Mouse (Mus musculus) MEL (cell line): ENCODE measurements at regions not wholly inside any gene's neighbourhood (a gene's known extent, or its start where the extent isn't known, plus 50 kb on each side); places are given as distances from the start of the nearest gene placed in this dataset.

Experiments used
- DNase-seq: peaks from one replicate; pipeline ENCODE4 v3.0.0; 2011; ENCODE audit warnings: low read depth, low spot score
- H3K27ac ChIP-seq: 2 replicates; pipeline ENCODE4 v1.5.1; 2012; ENCODE audit warnings: low read depth, mild to moderate bottlenecking, control low read depth, low read length, moderate library complexity; ENCODE audit not compliant: control insufficient read depth
- H3K27me3 ChIP-seq, 2 experiments: fragments of 150-350 bp in 1 of 2; sonication (generic) in 1 of 2; 2 replicates each; pipeline ENCODE4 v1.6.1; 2012; ENCODE audit warnings: low read length in 2 of 2, mild to moderate bottlenecking in 2 of 2, improper control_type of control experiment in 1 of 2, moderate library complexity in 1 of 2; ENCODE audit not compliant: insufficient read depth in 2 of 2, control insufficient read depth in 1 of 2
- H3K36me3 ChIP-seq, 2 experiments: 2 replicates each; pipeline ENCODE4 v1.6.1; 2012 to 2014; ENCODE audit warnings: low read length in 2 of 2, improper control_type of control experiment in 1 of 2, inconsistent platforms in 1 of 2, mild to moderate bottlenecking in 1 of 2; ENCODE audit not compliant: insufficient read depth in 2 of 2, control insufficient read depth in 1 of 2
- H3K4me1 ChIP-seq, 2 experiments: fragments of 150-350 bp in 1 of 2; sonication (generic) in 1 of 2; 2 replicates each; pipeline ENCODE4 v1.6.1; 2012; ENCODE audit warnings: low read length in 2 of 2, improper control_type of control experiment in 1 of 2, mild to moderate bottlenecking in 1 of 2; ENCODE audit not compliant: insufficient read depth in 2 of 2, control insufficient read depth in 1 of 2
- H3K4me3 ChIP-seq, 2 experiments: fragments of 150-350 bp in 1 of 2; sonication (generic) in 1 of 2; 2 replicates each; pipeline ENCODE4 v1.5.1; 2012; ENCODE audit warnings: low read depth in 2 of 2, low read length in 2 of 2, mild to moderate bottlenecking in 2 of 2, moderate library complexity in 2 of 2, control low read depth in 1 of 2, improper control_type of control experiment in 1 of 2; ENCODE audit not compliant: control insufficient read depth in 1 of 2, insufficient read depth in 1 of 2
- H3K79me2 ChIP-seq: 2 replicates; pipeline ENCODE4 v1.6.1; 2012; ENCODE audit warnings: mild to moderate bottlenecking, low read length, moderate library complexity; ENCODE audit not compliant: control insufficient read depth, poor library complexity, insufficient read depth
- H3K9ac ChIP-seq: 2 replicates; pipeline ENCODE4 v1.6.1; 2012; ENCODE audit warnings: low read depth, mild to moderate bottlenecking, control low read depth, low read length, moderate library complexity; ENCODE audit not compliant: control insufficient read depth, poor library complexity, severe bottlenecking
- H3K9me3 ChIP-seq: fragments of 150-350 bp; sonication (generic); replicated peaks from 2 replicates; pipeline ENCODE4 v1.6.1; 2012; ENCODE audit warnings: mild to moderate bottlenecking, low read length, improper control_type of control experiment, moderate library complexity; ENCODE audit not compliant: insufficient read depth
- BHLHE40 ChIP-seq: IDR thresholded peaks from 2 replicates; pipeline ENCODE4 v1.6.1; 2012; ENCODE audit warnings: low read depth, mild to moderate bottlenecking, inconsistent platforms, low read length, improper control_type of control experiment, borderline replicate concordance
- CHD2 ChIP-seq: IDR thresholded peaks from 2 replicates; pipeline ENCODE4 v1.6.1; 2011; ENCODE audit warnings: low read length, improper control_type of control experiment
- CTCF ChIP-seq, 3 experiments: IDR thresholded peaks in 2 of 3; conservative IDR thresholded peaks in 1 of 3; 2 replicates each; pipeline ENCODE4 v1.5.1; 2011 to 2012; ENCODE audit warnings: low read length in 3 of 3, low read depth in 2 of 3, mild to moderate bottlenecking in 2 of 3, improper control_type of control experiment in 1 of 3, inconsistent platforms in 1 of 3, mixed read lengths in 1 of 3, moderate library complexity in 1 of 3; ENCODE audit not compliant: control insufficient read depth in 1 of 3, insufficient read depth in 1 of 3, poor library complexity in 1 of 3, severe bottlenecking in 1 of 3
- EP300 ChIP-seq, 2 experiments: IDR thresholded peaks; 2 replicates each; pipeline ENCODE4 v1.6.1; 2011; ENCODE audit warnings: improper control_type of control experiment in 2 of 2, low read length in 2 of 2, low read depth in 1 of 2, mild to moderate bottlenecking in 1 of 2
- ETS1 ChIP-seq: IDR thresholded peaks from 2 replicates; pipeline ENCODE4 v1.6.1; 2012; ENCODE audit warnings: low read depth, mild to moderate bottlenecking, inconsistent platforms, low read length, improper control_type of control experiment, moderate library complexity
- GABPA ChIP-seq: IDR thresholded peaks from 2 replicates; pipeline ENCODE4 v1.6.1; 2012; ENCODE audit warnings: low read depth, mild to moderate bottlenecking, inconsistent platforms, low read length, improper control_type of control experiment, moderate library complexity
- GATA1 ChIP-seq: IDR thresholded peaks from 2 replicates; pipeline ENCODE4 v1.6.1; 2011; ENCODE audit warnings: low read depth, low read length, improper control_type of control experiment
- KAT2A ChIP-seq: conservative IDR thresholded peaks from 2 replicates; pipeline ENCODE4 v1.6.1; 2012; ENCODE audit warnings: low read depth, low read length, improper control_type of control experiment, inconsistent platforms
- MAFK ChIP-seq: IDR thresholded peaks from 2 replicates; pipeline ENCODE4 v1.6.1; 2011; ENCODE audit warnings: low read depth, mild to moderate bottlenecking, low read length, improper control_type of control experiment, borderline replicate concordance
- MAX ChIP-seq: IDR thresholded peaks from 2 replicates; pipeline ENCODE4 v1.6.1; 2011; ENCODE audit warnings: low read length, improper control_type of control experiment
- MEF2A ChIP-seq: IDR thresholded peaks from 2 replicates; pipeline ENCODE4 v1.6.1; 2014; ENCODE audit warnings: low read depth, mild to moderate bottlenecking, inconsistent platforms, low read length, improper control_type of control experiment; ENCODE audit not compliant: poor library complexity, insufficient replicate concordance, severe bottlenecking; ENCODE audit errors: extremely low read depth
- MXI1 ChIP-seq: IDR thresholded peaks from 2 replicates; pipeline ENCODE4 v1.6.1; 2011; ENCODE audit warnings: mild to moderate bottlenecking, low read depth, low read length, improper control_type of control experiment
- MYC ChIP-seq: IDR thresholded peaks from 2 replicates; pipeline ENCODE4 v1.6.1; 2011; ENCODE audit warnings: low read depth, mild to moderate bottlenecking, low read length, improper control_type of control experiment, moderate library complexity
- POLR2A ChIP-seq, 2 experiments: IDR thresholded peaks; 2 replicates each; pipeline ENCODE4 v1.6.1; 2011 to 2012; ENCODE audit warnings: low read length in 2 of 2, mild to moderate bottlenecking in 2 of 2, control low read depth in 1 of 2, improper control_type of control experiment in 1 of 2, low read depth in 1 of 2, moderate library complexity in 1 of 2; ENCODE audit not compliant: control insufficient read depth in 1 of 2, insufficient read depth in 1 of 2, poor library complexity in 1 of 2
- POLR2AphosphoS5 ChIP-seq: IDR thresholded peaks from 2 replicates; pipeline ENCODE4 v1.6.1; 2012; ENCODE audit warnings: low read depth, borderline replicate concordance, mild to moderate bottlenecking, inconsistent platforms, low read length, moderate library complexity, mixed read lengths
- SMC3 ChIP-seq: IDR thresholded peaks from 2 replicates; pipeline ENCODE4 v1.6.1; 2011; ENCODE audit warnings: low read depth, low read length, improper control_type of control experiment
- TAL1 ChIP-seq: IDR thresholded peaks from 2 replicates; pipeline ENCODE4 v1.6.1; 2012; ENCODE audit warnings: mild to moderate bottlenecking, inconsistent platforms, low read length, moderate library complexity, mixed read lengths
- ZC3H11A ChIP-seq: IDR thresholded peaks from 2 replicates; pipeline ENCODE4 v1.6.1; 2012; ENCODE audit warnings: low read depth, mild to moderate bottlenecking, inconsistent platforms, low read length, improper control_type of control experiment
- ZMIZ1 ChIP-seq: IDR thresholded peaks from 2 replicates; pipeline ENCODE4 v1.6.1; 2012; ENCODE audit warnings: low read depth, mild to moderate bottlenecking, inconsistent platforms, low read length, improper control_type of control experiment, moderate library complexity
- ZNF384 ChIP-seq: IDR thresholded peaks from 2 replicates; pipeline ENCODE4 v1.6.1; 2012; ENCODE audit warnings: low read depth, mild to moderate bottlenecking, inconsistent platforms, low read length, improper control_type of control experiment

DNA sequence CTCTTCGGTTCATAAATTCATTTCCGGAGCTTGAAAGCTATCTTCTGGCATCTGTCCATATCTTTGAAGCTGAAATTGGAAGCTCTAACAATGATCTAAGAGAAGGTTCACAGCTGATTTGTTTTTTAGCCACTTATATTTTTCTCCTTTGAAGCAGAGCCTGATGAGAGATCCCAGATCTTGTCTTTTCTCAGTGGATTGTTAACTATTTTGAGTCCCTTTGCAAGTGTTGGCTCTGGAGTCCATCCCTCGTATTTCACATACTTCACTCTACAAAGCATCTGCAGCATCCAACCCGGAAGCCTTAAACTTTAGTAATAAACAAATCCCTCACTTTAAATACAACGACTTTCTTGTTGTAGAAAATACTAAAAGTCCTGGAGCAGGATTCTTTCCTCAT lies 85.6 kb upstream of the Grik1 start:
- Histone ChIP-seq H3K36me3 (no peaks in the 10 kb centered on the region), H3K9me3 (no peaks in the 10 kb centered on the region), H3K9ac (no peak overlapping the region), H3K4me3 (no peak overlapping the region), H3K27me3 (no peaks in the 10 kb centered on the region)
- TF ChIP-seq CTCF (IDR thresholded peaks at IDR 0.05 in 2 of 3, conservative IDR thresholded peaks at IDR 0.05 in 1 of 3; ENCODE audit: control insufficient read depth in 1 of 3, insufficient read depth in 1 of 3, low read depth in 2 of 3, low read length in 3 of 3, poor library complexity in 1 of 3, severe bottlenecking in 1 of 3) (no peak), GABPA (no peak), ZNF384 (no peak), MAX (no peak), MXI1 (no peak), MEF2A (no peak), TAL1 (no peak), EP300 (IDR thresholded peaks at IDR 0.05; ENCODE audit: low read depth in 1 of 2, low read length in 2 of 2) (no peak), KAT2A (no peak), SMC3 (no peak), GATA1 (no peak), ZMIZ1 (no peak), BHLHE40 (no peak), ZC3H11A (no peak), POLR2AphosphoS5 (no peak), POLR2A (IDR thresholded peaks at IDR 0.05; ENCODE audit: control insufficient read depth in 1 of 2, insufficient read depth in 1 of 2, low read depth in 1 of 2, low read length in 2 of 2, poor library complexity in 1 of 2) (no peak), ETS1 (no peak), MYC (no peak), CHD2 (no peak), MAFK (no peak)
- TF ChIP-seq, all 39 proteins: peak for 0
- Histone ChIP-seq H3K79me2 (no peaks in the 10 kb centered on the region), H3K27ac (no peak overlapping the region), H3K4me1 (no peaks in the 10 kb centered on the region)
- no peak for DNase-seq

- H3K36me3 ChIP-seq, result no peaks in the 10 kb centered on the region
- no peak overlapping the region for H3K9ac ChIP-seq
- H3K27ac ChIP-seq, result no peak overlapping the region
- H3K27me3 ChIP-seq, result no peaks in the 10 kb centered on the region
- no peak overlapping the region for H3K4me3 ChIP-seq
- no peaks in the 10 kb centered on the region for H3K9me3 ChIP-seq
- no peaks in the 10 kb centered on the region for H3K4me1 ChIP-seq
- TF ChIP-seq EP300 (IDR thresholded peaks at IDR 0.05; ENCODE audit: low read depth in 1 of 2, low read length in 2 of 2), result no peak
- no peak for DNase-seq
- H3K79me2 ChIP-seq, result no peaks in the 10 kb centered on the region
Observed at GRCm38 (mm10) chr16:88374612-88375011, 84.5 kb upstream of the Grik1 start.
